Mouse (Mus musculus) lung, postnatal 0 days (tissue): ENCODE measurements at regions not wholly inside any gene's neighbourhood (a gene's known extent, or its start where the extent isn't known, plus 50 kb on each side); places are given as distances from the start of the nearest gene placed in this dataset.

ENCODE experiments used
- ATAC-seq: fragments of 200-750 bp; cut with Nextera tagmentation; 2 replicates; pipeline ENCODE4 v1.8.0; 2017; ENCODE audit warnings: moderate library complexity
- DNase-seq: peaks from one replicate; pipeline ENCODE4 v3.0.0-alpha.2; 2016; ENCODE audit warnings: low spot score
- H3K27ac ChIP-seq: fragments of 300-500 bp; sonication (generic); 2 replicates; pipeline ENCODE4 v1.5.1; 2014; ENCODE audit warnings: antibody characterized with exemption, mild to moderate bottlenecking, low read length, mixed read lengths
- H3K27me3 ChIP-seq: fragments of 300-500 bp; sonication (generic); replicated peaks from 2 replicates; pipeline ENCODE4 v1.6.1; 2014; ENCODE audit warnings: low read length, mixed read lengths; ENCODE audit not compliant: insufficient read depth
- H3K36me3 ChIP-seq: fragments of 300-500 bp; sonication (generic); 2 replicates; pipeline ENCODE4 v1.6.1; 2014; ENCODE audit warnings: low read length, mixed read lengths; ENCODE audit not compliant: insufficient read depth
- H3K4me1 ChIP-seq: fragments of 300-500 bp; sonication (generic); 2 replicates; pipeline ENCODE4 v1.6.1; 2014; ENCODE audit warnings: antibody characterized with exemption, low read depth, low read length, mixed read lengths; ENCODE audit not compliant: insufficient read depth
- H3K4me2 ChIP-seq: fragments of 300-500 bp; sonication (generic); replicated peaks from 2 replicates; pipeline ENCODE4 v1.6.1; 2014; ENCODE audit warnings: low read depth, mild to moderate bottlenecking, low read length, moderate library complexity, mixed read lengths
- H3K4me3 ChIP-seq: fragments of 300-500 bp; sonication (generic); 2 replicates; pipeline ENCODE4 v1.5.1; 2014; ENCODE audit warnings: low read depth, low read length
- H3K9ac ChIP-seq: fragments of 300-500 bp; sonication (generic); replicated peaks from 2 replicates; pipeline ENCODE4 v1.6.1; 2014; ENCODE audit warnings: low read depth, mild to moderate bottlenecking
- H3K9me3 ChIP-seq: fragments of 300-500 bp; sonication (generic); 2 replicates; pipeline ENCODE4 v1.6.1; 2016; ENCODE audit warnings: low read length, mixed read lengths
- CTCF ChIP-seq: IDR thresholded peaks from 2 replicates; pipeline ENCODE4 v1.5.1; 2016; ENCODE audit warnings: antibody characterized with exemption, mild to moderate bottlenecking
- EP300 ChIP-seq: IDR thresholded peaks from 2 replicates; pipeline ENCODE4 v1.6.1; 2016; ENCODE audit warnings: antibody characterized with exemption, mild to moderate bottlenecking, control low read depth
- WGBS: fragments of 180-500 bp; shearing (Covaris S2); extraction: QIAGEN DNeasy Blood & Tissue Kit; methylation state at CpG from one replicate; pipeline ENCODE4 v1.1.7; 2014; 5-methylcytosine and 5-hydroxymethylcytosine counted together

DNA sequence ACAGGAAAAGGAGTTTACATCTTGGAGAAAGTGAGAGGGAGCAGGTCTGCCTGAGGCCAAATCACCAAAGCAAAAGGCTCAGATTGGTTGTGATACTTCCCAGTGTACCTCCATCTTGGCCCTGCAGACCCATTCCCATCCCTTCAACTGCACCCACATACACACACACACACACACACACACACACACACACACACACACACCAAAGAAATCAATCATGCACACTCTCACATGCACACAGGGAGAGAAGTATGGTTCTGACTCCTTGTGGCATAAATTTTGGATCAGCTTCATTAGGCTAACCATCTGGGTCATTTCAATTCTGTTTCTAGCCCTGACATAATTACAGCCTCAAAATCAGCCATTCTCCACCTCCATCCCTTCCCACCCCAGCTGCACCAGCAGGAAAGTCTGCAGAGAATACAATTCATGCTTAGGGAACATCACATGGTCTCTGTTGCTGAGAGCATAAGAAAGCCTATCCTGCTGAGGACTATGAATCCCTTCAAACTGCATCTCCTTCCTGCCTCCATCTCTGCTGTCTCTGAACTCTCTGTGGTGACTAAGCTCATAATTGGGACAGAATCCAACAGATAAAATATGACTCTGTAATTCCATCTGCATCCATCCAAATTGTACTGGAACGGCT is 378.0 kb downstream of the Rapgef2 start:
- 36% methylated on average over 1 of the region's 1 CpGs for WGBS
- Histone ChIP-seq H3K4me1 (no peaks in the 10 kb centered on the region), H3K36me3 (no peaks in the 10 kb centered on the region), H3K4me2 (no peak overlapping the region), H3K27me3 (no peaks in the 10 kb centered on the region), H3K4me3 (no peak overlapping the region), H3K27ac (no peak overlapping the region), H3K9me3 (no peaks in the 10 kb centered on the region), H3K9ac (no peak overlapping the region)
- no peak for ATAC-seq
- TF ChIP-seq CTCF (no peak), EP300 (no peak)
- DNase-seq: no peak

- no peaks in the 10 kb centered on the region for H3K9me3 ChIP-seq
- no peak overlapping the region for H3K4me3 ChIP-seq
- WGBS: 93% methylated on average over 7 of the region's 7 CpGs
- TF ChIP-seq EP300 (no peak), CTCF (no peak)
- no peak overlapping the region for H3K4me2 ChIP-seq
- no peaks in the 10 kb centered on the region for H3K36me3 ChIP-seq
- H3K4me1 ChIP-seq: no peaks in the 10 kb centered on the region
- no peak overlapping the region for H3K9ac ChIP-seq
- no peak overlapping the region for H3K27ac ChIP-seq
- no peaks in the 10 kb centered on the region for H3K27me3 ChIP-seq
- no peak for DNase-seq
- no peak for ATAC-seq
These were observed 378.5 kb downstream of the Rapgef2 start for GRCm38 (mm10) chr3:78907778-78908177.

- Histone ChIP-seq H3K9ac (no peak overlapping the region), H3K27me3 (no peaks in the 10 kb centered on the region), H3K9me3 (no peaks in the 10 kb centered on the region), H3K4me1 (no peaks in the 10 kb centered on the region), H3K4me2 (peak overlapping the region; percentile 6; the same call in 1 of the 2 replicates), H3K4me3 (no peak overlapping the region), H3K36me3 (no peaks in the 10 kb centered on the region), H3K27ac (no peak overlapping the region)
- ATAC-seq (no peak), DNase-seq (no peak)
- 40% methylated on average over 4 of the region's 4 CpGs for WGBS
- no peak for TF ChIP-seq EP300
- no peak for TF ChIP-seq CTCF
These were observed 384.4 kb downstream of the Rapgef2 start for GRCm38 (mm10) chr3:78901838-78902484.

- Histone ChIP-seq H3K36me3 (no peaks in the 10 kb centered on the region), H3K9ac (no peak overlapping the region)
These were observed 385.1 kb downstream of the Rapgef2 start for GRCm38 (mm10) chr3:78901016-78901837.

DNA sequence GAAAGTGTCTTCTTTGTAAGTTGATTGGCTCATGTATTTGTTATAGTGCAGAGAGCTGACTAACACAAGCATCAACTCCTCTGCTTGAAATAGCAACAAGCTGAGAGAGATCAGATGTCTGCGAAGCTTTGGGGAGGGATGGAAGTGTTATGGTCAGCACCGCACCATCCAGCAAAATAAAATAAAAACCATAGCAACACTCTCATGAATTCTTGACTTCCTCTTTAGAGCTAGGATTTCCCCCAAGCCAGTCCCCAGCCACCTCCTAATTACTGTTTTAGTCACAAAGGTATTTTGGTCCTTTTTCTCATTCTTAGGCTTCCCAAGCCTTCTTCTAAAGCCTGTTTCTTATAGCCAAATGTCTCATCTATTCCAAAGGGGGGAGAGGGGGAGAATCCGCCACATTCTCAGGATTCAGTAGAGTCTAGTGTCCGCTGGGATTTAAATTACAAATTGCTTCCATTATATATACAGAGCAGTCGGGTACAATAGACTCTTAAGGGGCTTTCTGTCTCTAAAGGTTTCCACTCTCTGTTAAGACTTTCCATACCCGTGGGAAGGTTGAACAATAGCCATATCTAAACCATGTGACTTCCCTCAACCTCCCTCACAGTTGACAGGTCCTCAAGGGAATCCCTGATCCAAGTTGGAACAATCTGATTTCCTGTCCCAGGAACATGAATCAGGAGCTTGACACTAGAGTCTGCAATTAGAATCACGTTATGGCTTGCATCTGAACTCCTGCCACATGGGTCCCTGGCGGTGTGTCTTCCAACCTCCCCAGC is 386.7 kb downstream of the Rapgef2 start:
- no peak overlapping the region for H3K4me2 ChIP-seq
- H3K27me3 ChIP-seq: no peaks in the 10 kb centered on the region
- H3K4me1 ChIP-seq: no peaks in the 10 kb centered on the region
- DNase-seq (no peak), ATAC-seq (no peak)
- no peak overlapping the region for H3K27ac ChIP-seq
- no peak for TF ChIP-seq EP300
- TF ChIP-seq CTCF: no peak
- WGBS: 66% methylated on average over 8 of the region's 8 CpGs
- no peak overlapping the region for H3K9ac ChIP-seq
- no peaks in the 10 kb centered on the region for H3K9me3 ChIP-seq
- H3K36me3 ChIP-seq: no peaks in the 10 kb centered on the region
- no peak overlapping the region for H3K4me3 ChIP-seq

More at GRCm38 (mm10) chr3:78901016-78901837, 385.1 kb downstream of the Rapgef2 start:
- TF ChIP-seq EP300: no peak
- no peak for TF ChIP-seq CTCF
- DNase-seq: peak; percentile 29
- Histone ChIP-seq H3K27me3 (no peaks in the 10 kb centered on the region), H3K9me3 (no peaks in the 10 kb centered on the region), H3K4me3 (no peak overlapping the region), H3K4me1 (no peaks in the 10 kb centered on the region), H3K4me2 (peak overlapping the region; percentile 6; the same call in 1 of the 2 replicates), H3K27ac (no peak overlapping the region)
- no peak for ATAC-seq
- 11% methylated on average over 11 of the region's 11 CpGs for WGBS

DNA sequence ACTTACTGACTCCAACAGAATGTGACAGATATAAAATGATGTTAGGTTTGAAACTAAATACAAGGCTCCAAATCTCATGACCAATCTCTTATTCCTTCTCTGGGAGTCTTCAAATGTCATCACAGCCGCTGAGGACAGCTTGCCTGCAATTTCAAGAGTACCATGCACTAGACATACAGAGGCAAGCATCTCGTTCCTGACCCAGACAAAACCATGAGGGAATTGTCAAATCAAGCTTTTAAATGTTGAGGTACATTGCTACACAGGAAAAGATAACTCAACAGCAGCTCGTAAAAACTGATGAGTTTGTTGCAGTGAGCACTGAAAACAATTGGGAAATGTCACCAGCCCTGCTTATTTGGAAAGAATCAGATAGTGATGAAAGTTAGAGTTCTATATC is 397.0 kb downstream of the Rapgef2 start:
- TF ChIP-seq EP300 (no peak), CTCF (no peak)
- 52% methylated on average over 3 of the region's 3 CpGs for WGBS
- H3K4me1 ChIP-seq: no peaks in the 10 kb centered on the region
- H3K9me3 ChIP-seq: no peaks in the 10 kb centered on the region
- no peaks in the 10 kb centered on the region for H3K27me3 ChIP-seq
- H3K4me3 ChIP-seq: no peak overlapping the region
- DNase-seq (peak; percentile 72), ATAC-seq (peak; percentile 77)
- no peak overlapping the region for H3K9ac ChIP-seq
- H3K36me3 ChIP-seq: no peaks in the 10 kb centered on the region
- H3K27ac ChIP-seq: no peak overlapping the region
- H3K4me2 ChIP-seq: no peak overlapping the region
